Mouse (Mus musculus) midbrain, embryonic 12.5 days (tissue): ENCODE data around the gene Map3k13. TPM values are rescaled to one million over a fixed set of nuclear protein-coding genes. Genes with fewer than 3 reads are reported as not detected.

Experiments
- ATAC-seq: fragments of 200-750 bp; cut with Nextera tagmentation; 2 replicates; pipeline ENCODE4 v1.8.0; 2017; ENCODE audit warnings: low read depth, moderate TSS enrichment, moderate library complexity; ENCODE audit not compliant: low FRiP score
- H3K27ac ChIP-seq: fragments of 300-500 bp; sonication (generic); replicated peaks from 2 replicates; pipeline ENCODE4 v1.5.1; 2016; ENCODE audit warnings: mild to moderate bottlenecking
- H3K27me3 ChIP-seq: fragments of 300-500 bp; sonication (generic); 2 replicates; pipeline ENCODE4 v1.6.1; 2016; ENCODE audit warnings: mild to moderate bottlenecking
- H3K36me3 ChIP-seq: fragments of 300-500 bp; sonication (generic); 2 replicates; pipeline ENCODE4 v1.6.1; 2016
- H3K4me1 ChIP-seq: fragments of 300-500 bp; sonication (generic); 2 replicates; pipeline ENCODE4 v1.6.1; 2016
- H3K4me2 ChIP-seq: fragments of 300-500 bp; sonication (generic); replicated peaks from 2 replicates; pipeline ENCODE4 v1.6.1; 2016; ENCODE audit warnings: mild to moderate bottlenecking, moderate library complexity
- H3K4me3 ChIP-seq: fragments of 300-500 bp; sonication (generic); 2 replicates; pipeline ENCODE4 v1.5.1; 2016; ENCODE audit warnings: mild to moderate bottlenecking
- H3K9ac ChIP-seq: fragments of 300-500 bp; sonication (generic); replicated peaks from 2 replicates; pipeline ENCODE4 v1.6.1; 2016; ENCODE audit warnings: mild to moderate bottlenecking, moderate library complexity
- H3K9me3 ChIP-seq: fragments of 300-500 bp; sonication (generic); 2 replicates; pipeline ENCODE4 v1.6.1; 2016; ENCODE audit warnings: mild to moderate bottlenecking
- WGBS: fragments of 180-500 bp; shearing (Covaris S2); methylation state at CpG from one replicate; pipeline ENCODE4 v1.1.7; 2016; 5-methylcytosine and 5-hydroxymethylcytosine counted together
- polyA plus RNA-seq: library from polyadenylated mRNA; unstranded; fragments of >200 nt; fragmentation: Nextera tagmentation; extraction: Ambion mirVana; gene quantifications from 2 replicates; pipeline ENCODE4 v1.2.1, GENCODE M21; 2016

The Map3k13 gene
- polyA plus RNA-seq, 1 experiment from 2014 or later = 8.0 TPM

GRCm38 (mm10) chr16:21946761-21947715, 152.9 kb downstream of the Map3k13 start, which contains the start of gene Tmem41a:
Gene Tmem41a (minus strand): TSS chr16:21947552.
- Histone ChIP-seq H3K4me3 (peak within 1 kb of the TSS; percentile 71), H3K27me3 (peaks cover 7% of the 10 kb centered on the region; the same call in 1 of the 2 replicates), H3K4me1 (0 out of 2 replicates have a peak, but pooled peaks cover 5% of the 10 kb centered on the region), H3K9ac (peak within 1 kb of the TSS; percentile 70), H3K36me3 (no peaks in the 10 kb centered on the region), H3K27ac (no peak within 1 kb of the TSS; the same call in 1 of the 2 replicates), H3K9me3 (no peaks in the 10 kb centered on the region), H3K4me2 (peak within 1 kb of the TSS; percentile 86)
- ATAC-seq = peak; percentile 95
- WGBS = 2% methylated on average over 63 of the region's 63 CpGs

GRCm38 (mm10) chr16:21955591-21955990, 161.4 kb downstream of the Map3k13 start:
- no peak for ATAC-seq
- Histone ChIP-seq H3K4me1 (no peaks in the 10 kb centered on the region), H3K9me3 (no peaks in the 10 kb centered on the region), H3K36me3 (no peaks in the 10 kb centered on the region), H3K4me2 (no peak overlapping the region), H3K9ac (no peak overlapping the region), H3K27me3 (no peaks in the 10 kb centered on the region), H3K4me3 (no peak overlapping the region), H3K27ac (no peak overlapping the region)
- 84% methylated on average over 12 of the region's 12 CpGs for WGBS

GRCm38 (mm10) chr16:21965576-21965975, 171.4 kb downstream of the Map3k13 start:
- Histone ChIP-seq H3K27ac (no peak overlapping the region), H3K9ac (no peak overlapping the region), H3K4me2 (no peak overlapping the region), H3K27me3 (no peaks in the 10 kb centered on the region), H3K4me3 (no peak overlapping the region), H3K36me3 (no peaks in the 10 kb centered on the region), H3K4me1 (no peaks in the 10 kb centered on the region), H3K9me3 (no peaks in the 10 kb centered on the region)
- ATAC-seq = no peak
- 91% methylated on average over 3 of the region's 3 CpGs for WGBS

- no peak overlapping the region for H3K27ac ChIP-seq
- no peaks in the 10 kb centered on the region for H3K4me1 ChIP-seq
- H3K27me3 ChIP-seq = no peaks in the 10 kb centered on the region
- ATAC-seq = peak; percentile 30; the same call in 1 of the 2 replicates
- no peak overlapping the region for H3K4me2 ChIP-seq
- no peak overlapping the region for H3K4me3 ChIP-seq
- no peak overlapping the region for H3K9ac ChIP-seq
- 80% methylated on average over 3 of the region's 5 CpGs for WGBS
- no peaks in the 10 kb centered on the region for H3K9me3 ChIP-seq
- no peaks in the 10 kb centered on the region for H3K36me3 ChIP-seq
Observed at GRCm38 (mm10) chr16:21969874-21970273, 175.7 kb downstream of the Map3k13 start.

- no peak overlapping the region for H3K27ac ChIP-seq
- WGBS = 90% methylated on average over 6 of the region's 6 CpGs
- 0 out of 2 replicates have a peak, but pooled peaks cover 2% of the 10 kb centered on the region for H3K27me3 ChIP-seq
- no peak for ATAC-seq
- H3K4me3 ChIP-seq = no peak overlapping the region
- no peaks in the 10 kb centered on the region for H3K4me1 ChIP-seq
- H3K4me2 ChIP-seq = no peak overlapping the region
- H3K9me3 ChIP-seq = no peaks in the 10 kb centered on the region
- H3K9ac ChIP-seq = no peak overlapping the region
- no peaks in the 10 kb centered on the region for H3K36me3 ChIP-seq
Observed at GRCm38 (mm10) chr16:21970536-21970935, 176.4 kb downstream of the Map3k13 start.

- 0 out of 2 replicates have a peak, but pooled peaks cover 4% of the 10 kb centered on the region for H3K27me3 ChIP-seq
- 53% methylated on average over 4 of the region's 4 CpGs for WGBS
- H3K4me3 ChIP-seq = no peak overlapping the region
- no peak overlapping the region for H3K27ac ChIP-seq
- no peak for ATAC-seq
- H3K9me3 ChIP-seq = no peaks in the 10 kb centered on the region
- peaks cover 7% of the 10 kb centered on the region for H3K4me1 ChIP-seq
- no peak overlapping the region for H3K4me2 ChIP-seq
- no peaks in the 10 kb centered on the region for H3K36me3 ChIP-seq
- no peak overlapping the region for H3K9ac ChIP-seq
Observed at GRCm38 (mm10) chr16:21971446-21971845, 177.3 kb downstream of the Map3k13 start.

- Histone ChIP-seq H3K4me2 (peak overlapping the region; percentile 46), H3K27me3 (0 out of 2 replicates have a peak, but pooled peaks cover 4% of the 10 kb centered on the region), H3K27ac (no peak overlapping the region), H3K4me3 (peak overlapping the region; percentile 21), H3K9ac (no peak overlapping the region), H3K36me3 (no peaks in the 10 kb centered on the region), H3K9me3 (no peaks in the 10 kb centered on the region), H3K4me1 (peaks cover 8% of the 10 kb centered on the region)
- ATAC-seq = no peak
- under 1% methylated on average over 16 of the region's 16 CpGs for WGBS
Observed at GRCm38 (mm10) chr16:21976203-21976602, 182.1 kb downstream of the Map3k13 start.

GRCm38 (mm10) chr16:21977347-21977746, 183.2 kb downstream of the Map3k13 start:
- ATAC-seq = no peak
- Histone ChIP-seq H3K36me3 (no peaks in the 10 kb centered on the region), H3K9ac (no peak overlapping the region), H3K4me3 (no peak overlapping the region), H3K27ac (no peak overlapping the region), H3K4me1 (peaks cover 8% of the 10 kb centered on the region), H3K4me2 (no peak overlapping the region), H3K27me3 (0 out of 2 replicates have a peak, but pooled peaks cover 4% of the 10 kb centered on the region), H3K9me3 (no peaks in the 10 kb centered on the region)
- WGBS = 79% methylated on average over 5 of the region's 5 CpGs

Other genes starting within 250 kb of the Map3k13 start
- gene 2510009E07Rik, start 99.7 kb upstream of the Map3k13 start, polyA plus RNA-seq = 144 and 150 TPM in 2 replicates
- 1.9 and 2.0 TPM in 2 replicates for gene Ehhadh, start 6.5 kb upstream of the Map3k13 start, polyA plus RNA-seq
- 26.7 and 29.9 TPM in 2 replicates for gene Tmem41a, start 153.2 kb downstream of the Map3k13 start, polyA plus RNA-seq
- gene Liph, start 201.3 kb downstream of the Map3k13 start, polyA plus RNA-seq = 0.25 and 0.40 TPM in 2 replicates
- gene Senp2, start 215.1 kb downstream of the Map3k13 start, polyA plus RNA-seq = 66.0 and 66.6 TPM in 2 replicates